Mouse (Mus musculus): ENCODE results near the gene Fbxo31.
A peak's percentile ranks its signal among the peaks of the same experiment; 100 is the strongest.
"Not testable (repeated sequence)": the region's sequence is repeated elsewhere in the genome, so short reads cannot be mapped to it uniquely, and the experiment has no call there.

Gene Fbxo31

DNA sequence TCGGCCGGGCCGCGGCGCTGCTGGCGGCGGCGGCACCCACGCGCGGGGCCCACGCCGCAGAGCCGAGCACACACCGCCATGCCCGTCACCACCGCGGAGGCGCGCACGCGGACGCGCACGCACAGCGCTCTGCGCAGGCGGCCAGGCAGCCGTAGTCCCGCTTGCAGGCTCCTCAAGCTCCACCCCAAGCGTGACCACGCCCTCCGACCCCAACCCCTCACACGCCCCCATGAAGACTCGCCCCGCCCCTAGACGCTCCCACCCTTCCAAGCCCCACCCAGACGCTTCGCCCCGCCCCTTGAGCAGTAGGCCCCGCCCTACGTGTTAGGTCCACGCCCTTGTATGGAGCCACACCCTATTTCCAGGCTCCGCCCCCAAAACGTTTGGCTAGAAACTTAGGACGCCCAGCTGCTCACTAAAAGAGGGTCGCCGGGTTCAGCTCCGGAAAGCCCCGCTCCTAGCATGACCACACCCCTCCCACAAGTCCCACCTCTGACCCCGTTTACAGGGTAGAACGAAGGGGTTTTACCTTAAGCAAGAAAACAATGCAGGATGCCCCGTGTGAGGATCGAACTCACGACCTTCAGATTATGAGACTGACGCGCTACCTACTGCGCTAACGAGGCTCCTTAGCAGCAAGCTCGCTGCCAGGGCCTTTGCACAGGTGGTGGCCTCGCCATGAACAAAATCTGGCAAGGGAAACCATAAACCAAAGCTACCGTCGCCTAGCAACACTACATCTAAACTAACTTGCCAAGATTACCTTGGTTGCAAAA is at the start of gene Fbxo31:
Gene Fbxo31, minus strand, starts transcription at position 131 of the 776 bp plus-strand sequence.
- peak; percentile 77 for DNase-seq (ENCODE audit: low read depth)

DNA sequence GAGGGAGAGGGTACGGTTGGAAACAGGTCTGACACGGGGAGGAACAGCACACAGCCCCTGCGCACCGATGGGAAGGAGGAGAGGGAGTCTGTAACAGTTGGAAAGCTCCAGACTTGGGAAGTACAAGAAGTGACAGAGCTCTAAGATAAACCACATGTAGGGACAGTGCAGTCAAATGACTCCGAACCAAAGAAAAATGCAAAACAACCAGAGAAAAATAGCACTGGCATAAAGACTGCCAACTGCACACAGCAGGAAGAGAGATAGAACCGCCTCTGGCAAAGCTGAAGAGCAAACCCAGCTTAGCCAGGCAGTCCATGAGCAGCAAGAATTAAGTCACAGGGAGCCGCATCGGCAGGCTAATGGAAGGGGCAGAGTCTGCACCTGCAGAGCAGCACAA is 44.4 kb upstream of the Fbxo31 start:
- no peak for DNase-seq (ENCODE audit: low read depth)

DNA sequence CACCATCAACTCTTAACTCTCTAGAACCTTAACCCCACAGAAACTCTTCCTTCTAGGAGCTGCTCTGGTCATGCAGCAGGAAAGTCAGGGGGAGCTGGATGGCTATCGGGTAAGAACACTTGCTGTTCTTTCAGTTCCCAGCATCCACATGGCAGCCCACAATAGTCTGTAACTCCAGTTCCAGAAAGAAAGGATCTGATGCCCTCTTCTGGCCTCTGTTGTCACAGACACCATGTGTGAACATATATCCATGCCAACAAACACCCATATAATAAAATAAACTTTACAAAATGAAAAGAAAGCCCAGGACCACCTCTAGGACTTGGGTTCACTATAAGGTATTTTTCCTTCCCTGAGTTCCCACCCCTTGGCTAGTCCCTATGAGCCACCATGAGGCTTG is 43.3 kb upstream of the Fbxo31 start:
- no peak for DNase-seq (ENCODE audit: low read depth)

DNA sequence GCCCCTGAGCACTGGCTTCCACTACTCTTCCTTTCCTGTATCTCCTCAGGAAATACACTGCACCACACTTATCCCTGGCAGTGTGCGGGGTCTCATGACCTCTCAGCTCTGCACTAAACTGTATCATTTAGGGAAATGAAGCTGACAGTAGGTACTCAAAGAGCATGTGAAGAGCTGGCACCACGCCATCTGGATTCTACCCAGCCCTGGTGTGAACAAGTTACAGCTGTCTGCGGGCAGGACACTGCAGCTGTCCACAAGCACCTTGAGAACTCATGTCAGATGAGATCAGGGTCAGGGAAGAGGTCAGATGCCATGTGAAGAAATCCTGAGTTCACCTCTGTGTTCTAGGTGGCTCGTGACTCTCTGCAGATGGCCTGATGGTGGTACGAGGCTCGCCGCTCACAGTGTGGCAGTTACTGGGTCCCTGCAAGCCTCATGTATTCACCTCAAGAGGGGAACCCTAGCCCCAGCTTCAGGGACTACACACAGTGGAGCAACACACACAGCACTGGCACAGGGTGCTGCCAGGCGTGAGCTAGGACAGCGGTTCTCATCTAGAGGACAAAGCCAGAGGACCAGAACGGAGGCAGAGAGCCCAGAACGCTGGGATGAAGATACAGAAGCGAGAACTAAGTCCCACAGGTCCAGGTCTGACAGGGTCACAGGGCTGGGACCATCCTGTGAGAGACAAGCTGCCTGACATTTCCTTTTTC is 42.4 kb upstream of the Fbxo31 start:
- DNase-seq (ENCODE audit: low read depth) = no peak

DNA sequence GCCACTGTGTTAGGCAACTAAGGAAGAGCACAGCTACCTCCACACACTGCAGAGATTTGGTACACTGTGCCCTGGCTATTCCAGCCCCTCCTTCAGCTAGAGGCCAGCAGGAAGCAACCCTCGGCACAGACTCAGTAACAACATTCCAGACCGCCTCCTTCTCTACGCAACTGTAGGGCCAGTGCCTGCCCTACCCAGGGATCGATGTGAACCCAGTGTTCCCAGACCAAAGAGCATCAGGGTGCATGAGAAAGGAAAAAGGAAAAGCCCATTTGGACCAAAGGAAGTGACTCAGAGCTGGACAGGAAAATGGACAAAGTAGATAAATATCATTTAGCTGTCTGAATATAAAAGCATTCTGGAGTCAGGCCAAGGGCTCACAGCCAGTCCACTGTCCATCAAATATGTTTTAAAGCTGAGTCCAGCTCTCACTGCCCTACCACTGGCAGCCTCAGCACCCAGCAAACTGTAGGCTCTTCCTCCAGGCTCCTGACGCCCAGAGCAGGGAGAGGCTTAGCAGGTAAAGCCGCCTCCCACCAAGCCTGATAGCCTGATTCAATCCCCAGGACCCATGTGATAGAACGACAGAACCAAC is 40.9 kb upstream of the Fbxo31 start:
- DNase-seq (ENCODE audit: low read depth) = peak; percentile 94

DNA sequence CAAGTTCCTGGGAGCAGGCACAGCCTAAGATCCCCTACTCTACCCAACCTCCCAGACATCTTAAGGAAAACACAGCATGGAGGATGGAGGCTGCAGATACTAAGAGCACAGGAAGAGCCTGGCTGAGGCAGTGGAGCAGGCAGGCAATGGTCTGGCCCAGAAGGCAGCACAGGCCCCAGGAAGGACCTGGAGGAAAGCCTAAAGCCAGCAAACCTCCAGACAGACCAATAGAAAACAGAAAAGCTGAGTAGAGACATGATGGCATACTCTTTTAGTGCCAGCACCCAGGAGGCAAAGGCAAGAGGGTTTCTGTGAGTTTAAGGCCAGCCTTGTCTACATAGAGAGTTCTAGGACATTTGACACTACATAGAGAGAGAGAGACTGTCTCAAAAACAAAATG is 34.8 kb upstream of the Fbxo31 start:
- no peak for DNase-seq (ENCODE audit: low read depth)

DNA sequence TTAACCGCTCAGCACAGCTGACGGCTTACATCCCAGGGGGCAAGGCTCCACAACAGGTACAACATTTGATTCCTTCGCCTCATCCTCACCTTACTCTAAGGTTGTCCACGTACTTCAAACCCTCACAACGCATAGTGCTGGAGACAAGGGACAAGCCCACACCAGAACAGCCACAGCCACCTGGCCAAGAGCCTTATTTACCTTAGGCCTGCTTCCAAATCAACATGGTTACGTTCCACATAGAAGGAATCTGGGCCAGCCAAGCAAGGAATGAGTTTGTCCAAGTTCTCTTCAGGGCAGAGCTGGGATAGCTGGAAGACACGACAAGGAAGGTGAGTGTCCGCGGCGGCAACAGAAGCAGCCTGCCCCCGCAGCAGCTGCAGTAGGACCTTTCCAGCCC is 31.3 kb upstream of the Fbxo31 start:
- DNase-seq (ENCODE audit: low read depth) = no peak

DNA sequence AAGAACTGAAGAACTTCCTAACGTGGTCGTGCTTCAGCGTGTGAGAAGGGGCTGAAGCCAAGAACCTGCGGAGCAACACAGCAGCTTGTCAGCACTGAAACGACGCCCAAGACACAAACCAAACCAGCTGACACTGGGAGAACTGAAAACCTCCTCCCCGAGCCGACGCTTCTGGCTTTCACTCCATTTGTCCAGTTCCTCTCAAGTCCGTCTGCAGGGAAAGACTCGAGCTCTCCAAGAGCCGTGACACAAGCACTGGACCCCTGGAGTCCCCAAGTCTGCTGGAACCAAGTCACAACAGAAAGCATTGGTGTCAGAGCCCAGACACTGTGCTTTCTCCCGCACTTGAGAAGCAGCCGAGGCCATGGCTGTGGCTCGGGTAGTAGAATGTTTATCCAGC is 30.6 kb upstream of the Fbxo31 start:
- DNase-seq (ENCODE audit: low read depth) = no peak

DNA sequence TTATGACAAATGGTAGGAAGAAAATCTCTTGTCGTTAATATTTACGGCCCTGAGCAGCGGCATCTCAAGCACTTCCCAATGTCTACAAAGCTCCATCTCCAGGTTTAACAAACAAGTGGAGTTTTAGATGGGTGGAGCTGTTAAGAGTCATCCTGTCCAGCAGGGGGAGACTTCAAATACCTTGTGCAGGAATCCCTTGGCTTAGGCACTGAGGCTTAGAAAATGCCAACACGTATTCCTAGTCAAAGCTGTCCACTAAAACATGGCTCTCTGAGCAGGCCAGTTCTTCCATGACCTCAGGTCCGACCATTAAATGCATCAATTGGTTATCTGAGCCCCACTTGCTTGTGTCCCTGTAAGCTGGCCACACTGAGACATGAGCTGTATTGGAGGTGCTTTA is 29.1 kb upstream of the Fbxo31 start:
- DNase-seq (ENCODE audit: low read depth) = no peak

DNA sequence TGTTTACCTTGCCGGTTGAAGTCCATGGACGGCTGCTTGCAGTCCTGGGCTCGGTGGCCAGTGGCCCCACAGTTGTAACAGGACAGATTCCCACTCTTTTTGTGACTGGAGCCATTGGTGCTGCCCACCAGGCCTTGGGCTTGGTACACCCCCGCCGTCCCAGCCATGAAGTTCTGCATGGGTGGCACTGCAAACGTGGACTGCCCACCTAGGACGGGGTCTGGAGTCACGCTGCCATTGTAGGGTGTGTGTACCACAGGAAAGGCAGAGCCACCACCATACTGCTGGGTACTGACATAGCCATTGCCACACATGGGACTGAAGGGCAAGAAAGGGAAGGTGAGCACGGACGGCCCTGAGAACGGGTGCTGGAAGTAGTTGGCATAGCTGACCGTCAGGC is 25.2 kb upstream of the Fbxo31 start:
- no peak for DNase-seq (ENCODE audit: low read depth)

DNA sequence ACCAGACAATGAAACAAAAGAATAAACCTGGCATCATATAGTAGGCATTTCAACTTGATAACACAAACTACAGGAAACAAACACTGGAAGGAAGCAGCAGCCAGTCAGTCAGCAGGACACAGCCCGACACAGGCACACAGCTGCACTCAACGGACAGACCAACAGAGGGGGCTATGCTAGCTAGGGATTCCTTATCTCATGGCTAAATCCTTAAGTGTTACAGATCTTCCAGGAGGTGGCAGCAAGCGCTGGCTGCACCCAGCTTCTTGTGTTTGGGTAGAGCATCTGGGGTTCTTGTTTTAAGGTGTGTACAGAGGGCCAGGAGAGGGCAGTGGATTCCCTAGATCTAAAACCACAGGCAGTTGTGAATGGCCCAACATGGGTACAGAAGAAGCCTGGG is 24.3 kb upstream of the Fbxo31 start:
- DNase-seq (ENCODE audit: low read depth) = peak; percentile 85

DNA sequence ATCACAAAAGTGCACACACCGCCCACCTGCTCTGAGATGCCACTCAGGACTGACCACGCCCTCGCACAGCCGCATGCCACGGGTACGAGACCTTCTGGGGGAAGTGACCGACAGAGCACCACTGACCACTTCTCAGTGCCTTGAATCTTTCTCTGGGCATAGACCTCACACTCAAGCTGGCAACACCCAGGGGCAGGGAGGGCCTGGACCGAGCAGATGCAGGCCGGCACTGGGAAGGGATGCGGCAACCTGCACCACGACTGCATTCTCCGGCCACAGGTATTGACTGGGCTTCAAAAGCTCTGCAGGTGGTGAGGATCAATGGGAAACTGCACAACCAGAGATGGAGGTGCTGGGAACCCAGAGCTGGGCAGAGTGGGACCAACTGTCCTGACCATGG is 23.8 kb upstream of the Fbxo31 start:
- DNase-seq (ENCODE audit: low read depth) = no peak

DNA sequence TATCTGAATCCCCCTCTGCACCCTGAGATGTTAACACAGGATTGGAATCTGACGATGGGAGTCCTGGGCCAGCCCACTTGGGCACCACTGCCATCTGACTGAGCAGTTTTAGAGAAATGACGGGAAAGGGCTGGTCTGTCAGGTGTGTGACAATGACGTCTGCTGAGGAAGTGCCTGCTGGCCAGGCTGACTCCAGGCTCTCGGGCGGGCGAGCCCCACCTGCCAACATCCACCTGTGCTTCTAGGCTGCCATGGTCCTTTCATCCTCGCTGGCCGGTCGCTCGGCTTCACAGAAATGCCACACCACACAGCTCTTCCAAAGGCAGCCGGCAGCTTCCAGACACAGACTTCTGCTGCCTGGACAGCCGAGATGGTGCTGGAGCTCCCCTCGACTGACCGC is 21.2 kb upstream of the Fbxo31 start:
- DNase-seq (ENCODE audit: low read depth) = no peak

DNA sequence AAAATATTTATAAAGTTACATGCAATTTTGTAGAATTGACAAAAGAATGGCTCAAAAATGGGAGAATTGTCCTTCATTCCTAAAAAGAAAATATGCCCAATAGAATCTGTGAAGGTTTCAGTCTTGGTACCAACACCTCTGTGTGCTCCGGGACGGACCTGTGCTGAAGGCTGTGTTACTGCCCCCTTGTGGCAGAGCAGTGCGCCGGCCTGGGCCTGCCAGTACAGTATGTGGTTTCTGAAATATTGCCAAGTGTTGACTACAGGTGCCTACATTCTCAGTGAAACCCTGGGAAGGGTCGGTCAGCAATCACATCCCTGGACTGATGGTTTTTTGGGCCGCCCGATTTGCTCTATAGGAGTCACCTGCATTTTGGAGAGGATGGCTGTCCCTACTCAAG is 20.3 kb upstream of the Fbxo31 start:
- DNase-seq (ENCODE audit: low read depth) = no peak

DNA sequence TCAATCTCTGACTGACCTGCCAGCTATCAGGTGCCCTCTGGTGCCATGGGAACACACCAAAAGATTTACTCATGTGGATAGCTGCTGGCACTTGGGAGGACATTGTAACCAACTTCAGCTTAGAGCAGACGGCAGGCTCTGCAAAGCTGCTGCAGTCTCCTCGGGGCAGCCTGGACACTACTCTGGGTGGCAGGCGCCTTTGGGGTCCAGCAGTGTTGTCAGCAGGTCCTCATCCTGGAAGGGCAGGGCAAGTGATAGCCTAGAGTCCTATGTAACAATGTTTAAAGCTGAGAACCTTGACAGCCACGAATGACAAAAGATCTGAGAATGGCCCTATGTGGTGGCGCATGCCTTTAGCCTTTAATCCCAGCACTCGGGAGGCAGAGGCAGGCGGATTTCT is 19.6 kb upstream of the Fbxo31 start:
- DNase-seq (ENCODE audit: low read depth) = no peak

DNA sequence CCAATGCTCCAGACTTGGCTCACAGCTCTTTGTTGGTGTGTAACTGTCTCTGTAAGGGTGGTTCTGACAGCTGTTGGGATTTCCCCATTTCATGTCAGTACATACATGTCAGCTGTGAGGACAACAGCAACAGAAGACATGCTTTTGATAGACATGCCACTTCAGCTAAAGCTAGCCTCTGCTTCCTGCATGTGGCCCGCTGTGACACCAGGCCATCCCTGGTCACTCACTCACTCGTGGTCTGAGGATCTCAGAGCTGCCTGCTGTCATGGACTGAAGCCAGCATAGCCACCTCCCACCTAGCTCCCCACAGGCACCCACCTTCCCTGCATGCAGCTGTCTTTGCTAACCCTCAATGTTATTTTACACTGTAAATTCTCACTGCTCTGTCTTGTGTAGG is 18.9 kb upstream of the Fbxo31 start:
- DNase-seq (ENCODE audit: low read depth) = not testable (repeated sequence)

DNA sequence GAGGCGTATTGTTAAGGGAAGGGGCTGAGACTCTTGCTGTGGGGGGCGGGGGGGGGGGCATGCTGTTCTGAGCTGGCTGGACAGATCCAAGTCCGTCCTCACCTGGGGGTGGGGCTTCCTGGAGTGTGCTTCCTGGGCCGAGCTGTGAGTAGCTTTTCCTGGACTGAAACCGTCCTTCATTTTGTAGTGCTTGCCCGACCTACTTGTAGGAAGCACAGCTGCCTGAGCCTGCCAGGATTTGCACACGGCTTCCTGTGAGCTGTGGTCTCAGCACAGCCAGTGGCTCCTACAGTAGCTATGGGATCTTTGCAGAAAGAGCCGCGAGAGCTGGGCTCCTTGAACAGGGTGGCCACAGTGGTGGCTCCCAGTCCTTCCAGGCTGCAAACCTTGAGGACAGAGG is 15.4 kb upstream of the Fbxo31 start:
- no peak for DNase-seq (ENCODE audit: low read depth)

DNA sequence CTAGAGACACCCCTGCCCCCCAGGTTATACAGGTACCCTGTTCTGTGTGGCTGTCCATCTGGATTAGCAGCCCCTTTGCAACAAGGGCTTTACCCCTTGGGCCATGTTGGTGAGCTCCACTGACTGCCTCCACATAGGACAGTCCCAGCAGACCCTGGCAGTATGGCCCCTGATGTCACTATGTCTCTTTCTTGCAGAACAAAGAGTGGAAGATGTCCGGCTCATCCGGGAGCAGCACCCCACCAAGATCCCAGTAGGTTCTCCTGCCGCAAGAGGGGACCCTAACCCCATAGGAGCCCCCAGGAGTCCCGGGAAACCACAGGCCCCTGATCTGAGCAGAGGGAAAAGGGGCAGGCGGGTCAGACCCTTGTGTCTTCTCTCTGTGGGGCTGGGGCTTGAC is 14.7 kb upstream of the Fbxo31 start:
- no peak for DNase-seq (ENCODE audit: low read depth)

DNA sequence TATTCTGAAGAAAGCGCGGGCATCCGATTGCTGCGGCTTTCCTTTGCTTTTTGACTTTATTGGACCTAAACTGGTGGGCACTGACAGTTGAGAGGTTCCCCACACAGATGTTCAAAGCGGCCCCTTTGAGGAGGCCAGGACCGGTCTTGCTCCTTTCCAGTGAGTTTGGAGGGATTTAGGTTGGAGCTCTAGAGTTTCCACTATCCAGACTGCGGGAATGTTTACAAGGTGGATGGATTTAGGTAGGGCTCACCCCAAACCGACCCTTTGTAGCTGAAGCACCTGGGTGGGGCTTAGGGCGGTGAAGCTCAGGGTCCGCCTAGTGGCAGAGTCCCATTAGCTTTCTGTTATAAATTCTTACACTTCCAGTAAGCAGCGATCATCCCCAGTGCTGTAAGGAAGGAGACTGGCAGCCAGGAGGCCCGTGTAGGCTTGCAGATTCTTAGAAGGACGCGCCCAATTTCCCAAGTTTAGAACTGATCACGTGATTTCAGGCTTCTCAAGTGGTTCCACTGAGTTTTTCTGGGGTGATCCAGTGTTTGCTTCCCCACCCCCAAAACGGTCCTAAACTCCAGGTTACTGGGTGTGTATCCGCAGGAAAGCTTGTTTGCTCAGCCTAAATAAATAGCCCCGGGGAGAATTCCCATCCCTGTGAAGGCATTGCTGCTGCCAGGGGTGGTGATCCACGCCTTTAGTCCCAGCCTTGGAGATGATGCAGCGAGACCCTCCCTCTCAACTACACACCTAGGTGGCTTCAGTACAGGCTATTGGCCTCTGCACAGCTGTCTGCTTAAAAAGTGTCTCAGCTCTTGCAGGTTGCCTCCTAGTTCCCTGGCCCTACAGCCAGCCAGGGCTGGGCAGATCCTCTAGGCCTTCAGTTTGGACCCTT is 12.8 kb upstream of the Fbxo31 start:
- DNase-seq (ENCODE audit: low read depth) = no peak

DNA sequence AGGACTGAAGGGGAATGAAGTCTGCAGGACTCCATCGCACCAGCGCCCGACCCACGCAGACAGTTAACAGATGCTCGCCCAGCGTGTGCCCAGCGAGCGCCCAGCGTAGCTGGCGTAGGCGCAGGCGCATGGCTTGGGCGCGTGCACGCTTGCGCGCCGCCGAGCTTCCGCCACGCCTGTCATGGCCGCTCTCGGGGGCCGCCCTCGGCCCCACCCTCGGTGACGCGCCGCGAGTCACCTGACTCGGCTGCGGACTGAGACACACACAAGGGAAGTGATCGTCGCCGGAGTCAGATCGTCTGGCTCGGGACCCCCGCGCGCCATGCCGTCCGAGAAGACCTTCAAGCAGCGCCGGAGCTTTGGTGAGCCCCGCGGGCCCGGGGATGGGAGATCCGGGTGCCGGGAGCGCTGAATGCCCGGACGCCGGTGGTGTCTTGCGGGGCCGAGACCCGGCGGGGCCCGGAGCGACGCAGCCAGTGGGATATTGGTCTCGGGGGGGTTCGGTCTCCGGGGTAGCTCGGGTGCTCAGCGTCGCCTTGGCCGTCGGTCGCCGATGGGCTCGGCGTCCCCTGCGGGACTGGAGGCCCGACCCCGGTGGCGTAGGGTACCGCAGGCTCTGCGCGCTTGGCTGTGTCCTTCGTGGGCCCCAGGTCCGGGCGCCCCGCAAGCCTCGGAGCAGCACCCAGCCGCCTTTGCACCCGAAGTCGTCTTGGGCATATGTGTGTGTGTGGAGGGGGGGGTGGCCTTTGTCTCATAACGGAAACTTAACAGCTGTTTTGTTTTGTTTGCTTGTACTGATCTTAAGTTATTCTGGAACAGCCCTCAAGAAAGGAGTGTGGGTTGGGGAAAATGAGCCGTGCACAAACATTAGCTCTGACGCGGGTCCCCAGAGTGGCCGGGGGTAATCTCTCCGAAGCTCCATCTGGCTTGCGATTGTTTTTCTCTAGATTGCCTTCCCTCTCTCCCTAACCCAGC is 11.9 kb upstream of the Fbxo31 start, which contains the start of gene Map1lc3b:
Gene Map1lc3b, plus strand, starts transcription at position 159 of the 975 bp plus-strand sequence.
- DNase-seq (ENCODE audit: low read depth) = peak; percentile 87

DNA sequence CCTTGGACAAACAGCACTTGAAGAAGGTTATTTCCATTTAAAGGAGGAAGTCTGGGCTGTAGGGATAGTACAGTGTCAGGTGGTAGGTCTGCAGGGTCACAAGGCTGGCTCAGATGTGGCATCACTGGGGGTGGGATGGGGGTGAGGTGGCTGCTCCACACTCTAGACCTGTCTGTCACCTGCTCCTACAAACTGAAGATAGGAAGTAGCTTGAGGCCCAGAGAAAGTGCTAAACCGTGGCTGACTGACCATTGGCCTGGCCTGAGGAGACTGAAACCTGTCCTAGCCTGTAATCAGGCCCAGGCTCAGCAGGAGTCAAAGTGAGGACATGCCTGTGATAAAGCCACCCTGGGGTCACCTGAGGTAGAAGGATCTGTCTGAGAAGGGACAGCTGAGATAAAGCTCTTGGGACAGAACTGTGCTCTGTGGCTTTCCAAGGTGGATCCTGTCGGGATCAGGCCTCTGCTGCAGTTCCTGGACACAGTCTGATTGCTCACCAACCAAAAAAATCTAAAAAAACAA is 10.7 kb upstream of the Fbxo31 start:
- no peak for DNase-seq (ENCODE audit: low read depth)

All from fibroblast of lung, adult 2 months (primary cell).